ENCODE assay signal across 8 mouse cellular contexts in genomic region chr4:64200151-64200807, GRCm38 (mm10).
DNase-seq lines count a peak whose midpoint lies in the region; ATAC-seq lines count a peak whose summit lies in the region.

No protein-coding gene starts in this region.

- DNase-seq in embryonic facial prominence, embryonic 14.5 days (ENCODE audit: low spot score): peak; percentile 73
- no peak for DNase-seq in embryonic facial prominence, embryonic 10.5 days (ENCODE audit: low spot score)
- peak; percentile 5 to 17 for DNase-seq in frontal cortex, postnatal 25 days (ENCODE audit: low spot score in 2 of 2)
- DNase-seq in left cerebral cortex, postnatal 4 days: peak; percentile 94
- no peak for DNase-seq in MN1 (ENCODE audit: low spot score)
- DNase-seq in kidney, postnatal 25 days: no peak

- WGBS in embryonic facial prominence, embryonic 14.5 days: 48% methylated on average over 3 of the region's 3 CpGs
- 89% methylated on average over 3 of the region's 3 CpGs for WGBS in embryonic facial prominence, embryonic 10.5 days
- WGBS in neural tube, embryonic 14.5 days: 50% methylated on average over 3 of the region's 3 CpGs
- 64% methylated on average over 3 of the region's 3 CpGs for WGBS in neural tube, embryonic 15.5 days

- H3K4me2 ChIP-seq in embryonic facial prominence, embryonic 14.5 days (ENCODE audit: low read depth, low read length): no peak overlapping the region
- no peak overlapping the region for H3K4me2 ChIP-seq in neural tube, embryonic 14.5 days (ENCODE audit: low read depth, low read length)
- no peak overlapping the region for H3K4me2 ChIP-seq in neural tube, embryonic 15.5 days

- H3K36me3 ChIP-seq in embryonic facial prominence, embryonic 14.5 days (ENCODE audit: control insufficient read depth, insufficient read depth, low read length): no peaks in the 10 kb centered on the region
- H3K36me3 ChIP-seq in embryonic facial prominence, embryonic 10.5 days (replicated peaks): no peaks in the 10 kb centered on the region
- H3K36me3 ChIP-seq in neural tube, embryonic 14.5 days (ENCODE audit: control insufficient read depth, insufficient read depth, low read length): no peaks in the 10 kb centered on the region
- H3K36me3 ChIP-seq in neural tube, embryonic 15.5 days: no peaks in the 10 kb centered on the region

- H3K4me3 ChIP-seq in embryonic facial prominence, embryonic 14.5 days (ENCODE audit: low read depth, low read length): no peak overlapping the region
- no peak overlapping the region for H3K4me3 ChIP-seq in embryonic facial prominence, embryonic 10.5 days
- H3K4me3 ChIP-seq in neural tube, embryonic 14.5 days (ENCODE audit: low read depth, low read length): no peak overlapping the region
- no peak overlapping the region for H3K4me3 ChIP-seq in neural tube, embryonic 15.5 days (replicated peaks)

- H3K9me3 ChIP-seq in embryonic facial prominence, embryonic 14.5 days (ENCODE audit: control insufficient read depth, low read length): no peaks in the 10 kb centered on the region
- no peaks in the 10 kb centered on the region; the same call in 1 of the 2 replicates for H3K9me3 ChIP-seq in embryonic facial prominence, embryonic 10.5 days
- H3K9me3 ChIP-seq in neural tube, embryonic 14.5 days (ENCODE audit: control insufficient read depth, low read length): no peaks in the 10 kb centered on the region
- no peaks in the 10 kb centered on the region for H3K9me3 ChIP-seq in neural tube, embryonic 15.5 days (replicated peaks)

- ATAC-seq in embryonic facial prominence, embryonic 14.5 days (ENCODE audit: low read depth): peak; percentile 78; the same call in 1 of the 2 replicates
- peak; percentile 81 for ATAC-seq in neural tube, embryonic 14.5 days (ENCODE audit: low read depth)
- ATAC-seq in neural tube, embryonic 15.5 days (ENCODE audit: low FRiP score): no peak

- intact Hi-C loops in left cerebral cortex, postnatal 4 days (cut with DNase I): no loop called here

- H3K27ac ChIP-seq in embryonic facial prominence, embryonic 14.5 days (replicated peaks; ENCODE audit: low read depth, low read length): no peak overlapping the region
- H3K27ac ChIP-seq in embryonic facial prominence, embryonic 10.5 days (replicated peaks): no peak overlapping the region
- H3K27ac ChIP-seq in neural tube, embryonic 14.5 days (ENCODE audit: low read depth, low read length): no peak overlapping the region
- no peak overlapping the region for H3K27ac ChIP-seq in neural tube, embryonic 15.5 days (replicated peaks)

- no peaks in the 10 kb centered on the region for H3K27me3 ChIP-seq in embryonic facial prominence, embryonic 14.5 days (replicated peaks; ENCODE audit: control insufficient read depth, insufficient read depth, low read length)
- H3K27me3 ChIP-seq in embryonic facial prominence, embryonic 10.5 days (replicated peaks; ENCODE audit: low read depth, poor library complexity, severe bottlenecking): no peaks in the 10 kb centered on the region
- H3K27me3 ChIP-seq in neural tube, embryonic 14.5 days (ENCODE audit: control insufficient read depth, insufficient read depth, low read length): no peaks in the 10 kb centered on the region
- H3K27me3 ChIP-seq in neural tube, embryonic 15.5 days (replicated peaks): no peaks in the 10 kb centered on the region

- no peak overlapping the region for H3K9ac ChIP-seq in embryonic facial prominence, embryonic 14.5 days (ENCODE audit: low read depth, low read length)
- no peak overlapping the region for H3K9ac ChIP-seq in neural tube, embryonic 14.5 days (replicated peaks; ENCODE audit: low read depth, low read length)
- no peak overlapping the region for H3K9ac ChIP-seq in neural tube, embryonic 15.5 days (replicated peaks)

- no peaks in the 10 kb centered on the region for H3K4me1 ChIP-seq in embryonic facial prominence, embryonic 14.5 days (ENCODE audit: control insufficient read depth, insufficient read depth, low read length)
- H3K4me1 ChIP-seq in embryonic facial prominence, embryonic 10.5 days: no peaks in the 10 kb centered on the region
- no peaks in the 10 kb centered on the region for H3K4me1 ChIP-seq in neural tube, embryonic 14.5 days (ENCODE audit: control insufficient read depth, insufficient read depth, low read length)
- H3K4me1 ChIP-seq in neural tube, embryonic 15.5 days: 0 out of 2 replicates have a peak, but pooled peaks cover 3% of the 10 kb centered on the region

Comparison
In these comparisons a context has a peak if more than half of its experiments do, and no peak if none do; other contexts are left out.
1. DNase-seq: peak in embryonic facial prominence, embryonic 14.5 days (single experiment), frontal cortex, postnatal 25 days (2 of 2) and left cerebral cortex, postnatal 4 days (single experiment); none in embryonic facial prominence, embryonic 10.5 days (single experiment), MN1 (single experiment) and kidney, postnatal 25 days (0 of 2).